Mouse (Mus musculus) midbrain, embryonic 11.5 days (tissue): ENCODE data around the gene Spaca7. TPM values are rescaled to one million over a fixed set of nuclear protein-coding genes. Genes with fewer than 3 reads are reported as not detected.

ENCODE experiments used
- ATAC-seq: fragments of 200-750 bp; cut with Nextera tagmentation; 2 replicates; pipeline ENCODE4 v1.8.0; 2017; ENCODE audit warnings: moderate TSS enrichment, moderate library complexity; ENCODE audit not compliant: low FRiP score
- DNase-seq: peaks from one replicate; pipeline ENCODE4 v3.0.0; 2015; ENCODE audit warnings: low spot score; ENCODE audit errors: missing footprints
- H3K27ac ChIP-seq: fragments of 300-500 bp; sonication (generic); 2 replicates; pipeline ENCODE4 v1.5.1; 2014; ENCODE audit warnings: low read depth, low read length
- H3K27me3 ChIP-seq: fragments of 300-500 bp; sonication (generic); 2 replicates; pipeline ENCODE4 v1.6.1; 2014; ENCODE audit warnings: mild to moderate bottlenecking, low read length, moderate library complexity, mixed read lengths; ENCODE audit not compliant: control insufficient read depth, insufficient read depth
- H3K36me3 ChIP-seq: fragments of 300-500 bp; sonication (generic); 2 replicates; pipeline ENCODE4 v1.6.1; 2014; ENCODE audit warnings: mild to moderate bottlenecking, low read length, moderate library complexity, mixed read lengths; ENCODE audit not compliant: control insufficient read depth, insufficient read depth
- H3K4me1 ChIP-seq: fragments of 300-500 bp; sonication (generic); 2 replicates; pipeline ENCODE4 v1.6.1; 2014; ENCODE audit warnings: low read length; ENCODE audit not compliant: control insufficient read depth, insufficient read depth
- H3K4me2 ChIP-seq: fragments of 300-500 bp; sonication (generic); 2 replicates; pipeline ENCODE4 v1.6.1; 2014; ENCODE audit warnings: mild to moderate bottlenecking, moderate library complexity
- H3K4me3 ChIP-seq: fragments of 300-500 bp; sonication (generic); 2 replicates; pipeline ENCODE4 v1.5.1; 2014; ENCODE audit warnings: low read depth, low read length
- H3K9ac ChIP-seq: fragments of 300-500 bp; sonication (generic); 2 replicates; pipeline ENCODE4 v1.6.1; 2014; ENCODE audit warnings: low read length
- H3K9me3 ChIP-seq: fragments of 300-500 bp; sonication (generic); 2 replicates; pipeline ENCODE4 v1.6.1; 2016; ENCODE audit warnings: low read length; ENCODE audit not compliant: control insufficient read depth
- WGBS: fragments of 180-500 bp; shearing (Covaris S2); extraction: QIAGEN DNeasy Blood & Tissue Kit; methylation state at CpG from one replicate; pipeline ENCODE4 v1.1.7; 2014; 5-methylcytosine and 5-hydroxymethylcytosine counted together
- polyA plus RNA-seq: library from polyadenylated mRNA; unstranded; fragments of >200 nt; fragmentation: Nextera tagmentation; extraction: Ambion mirVana; gene quantifications from 2 replicates; pipeline ENCODE4 v1.2.1, GENCODE M21; 2014

The Spaca7 gene
- not detected in 2 replicates for polyA plus RNA-seq

DNA sequence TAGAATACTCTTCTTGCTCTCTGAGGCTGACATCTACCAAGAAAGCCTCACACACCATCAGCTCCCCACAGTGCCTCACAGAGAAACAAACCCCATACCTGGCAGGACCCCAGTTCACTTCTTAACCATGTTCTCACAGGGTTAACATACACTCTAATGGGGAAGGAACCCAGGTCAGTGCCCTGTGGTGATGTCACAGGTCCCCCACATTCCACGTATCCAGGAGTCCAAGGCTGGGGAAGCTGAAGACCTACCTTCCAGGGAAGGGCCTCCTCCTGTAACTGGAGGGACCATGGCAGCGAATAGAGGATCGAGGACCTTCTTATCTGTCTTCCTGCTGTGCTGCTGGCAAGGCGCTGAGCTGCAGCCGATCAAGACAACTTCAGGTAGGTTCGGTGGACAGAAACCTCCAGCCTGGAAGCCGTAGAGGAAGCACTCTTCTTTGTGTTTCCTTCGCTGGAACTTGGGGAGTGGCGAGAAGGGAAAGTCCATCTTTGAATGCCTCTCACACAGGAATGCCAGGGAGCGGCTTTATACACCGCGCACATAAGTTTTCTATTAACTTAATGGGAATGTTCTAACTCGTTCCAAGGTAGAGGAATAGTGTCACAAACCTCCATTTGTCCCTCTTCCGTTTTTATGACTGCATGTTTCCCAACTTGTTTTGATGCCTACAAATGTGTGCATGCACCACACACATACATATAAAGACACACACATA lies at the start of gene Spaca7:
TSS of gene Spaca7 (plus strand) at position 216 of the 721 bp plus-strand sequence.
- H3K9me3 ChIP-seq, result no peaks in the 10 kb centered on the region
- ATAC-seq, result no peak
- WGBS, result 80% methylated on average over 14 of the region's 14 CpGs
- H3K4me3 ChIP-seq, result no peak within 1 kb of the TSS
- H3K27ac ChIP-seq, result no peak within 1 kb of the TSS
- H3K27me3 ChIP-seq, result no peaks in the 10 kb centered on the region; the same call in 1 of the 2 replicates
- peaks cover 4% of the 10 kb centered on the region; the same call in 1 of the 2 replicates for H3K4me1 ChIP-seq
- no peaks in the 10 kb centered on the region for H3K36me3 ChIP-seq
- DNase-seq, result peak; percentile 60
- no peak within 1 kb of the TSS for H3K4me2 ChIP-seq
- H3K9ac ChIP-seq, result no peak within 1 kb of the TSS

GRCm38 (mm10) chr8:12524279-12524678 lies 48.5 kb upstream of the Spaca7 start:
- Histone ChIP-seq H3K9me3 (no peaks in the 10 kb centered on the region; the same call in 1 of the 2 replicates), H3K4me3 (no peak overlapping the region), H3K9ac (no peak overlapping the region), H3K4me2 (no peak overlapping the region), H3K36me3 (no peaks in the 10 kb centered on the region), H3K27ac (no peak overlapping the region), H3K27me3 (no peaks in the 10 kb centered on the region), H3K4me1 (peaks cover 15% of the 10 kb centered on the region)
- 21% methylated on average over 1 of the region's 1 CpGs for WGBS
- ATAC-seq, result no peak
- DNase-seq, result no peak

GRCm38 (mm10) chr8:12528659-12529058 lies 44.2 kb upstream of the Spaca7 start:
- no peaks in the 10 kb centered on the region for H3K27me3 ChIP-seq
- no peak overlapping the region for H3K4me3 ChIP-seq
- ATAC-seq (no peak), DNase-seq (peak; percentile 65)
- 76% methylated on average over 2 of the region's 2 CpGs for WGBS
- peaks cover 7% of the 10 kb centered on the region for H3K4me1 ChIP-seq
- no peaks in the 10 kb centered on the region for H3K9me3 ChIP-seq
- H3K27ac ChIP-seq, result no peak overlapping the region
- H3K4me2 ChIP-seq, result no peak overlapping the region
- H3K36me3 ChIP-seq, result no peaks in the 10 kb centered on the region
- H3K9ac ChIP-seq, result no peak overlapping the region

- Histone ChIP-seq H3K4me3 (no peak overlapping the region), H3K27ac (no peak overlapping the region), H3K36me3 (no peaks in the 10 kb centered on the region), H3K9me3 (no peaks in the 10 kb centered on the region), H3K4me2 (no peak overlapping the region), H3K27me3 (no peaks in the 10 kb centered on the region), H3K4me1 (no peaks in the 10 kb centered on the region), H3K9ac (no peak overlapping the region)
- ATAC-seq (no peak), DNase-seq (no peak)
- WGBS, result 88% methylated on average over 9 of the region's 9 CpGs
Measured at GRCm38 (mm10) chr8:12535617-12536016, 37.2 kb upstream of the Spaca7 start.

GRCm38 (mm10) chr8:12536306-12536705 lies 36.5 kb upstream of the Spaca7 start:
- no peaks in the 10 kb centered on the region for H3K4me1 ChIP-seq
- H3K9me3 ChIP-seq, result no peaks in the 10 kb centered on the region
- H3K4me3 ChIP-seq, result no peak overlapping the region
- ATAC-seq (no peak), DNase-seq (no peak)
- no peak overlapping the region for H3K27ac ChIP-seq
- no peak overlapping the region for H3K9ac ChIP-seq
- H3K36me3 ChIP-seq, result no peaks in the 10 kb centered on the region
- 85% methylated on average over 7 of the region's 7 CpGs for WGBS
- no peak overlapping the region for H3K4me2 ChIP-seq
- no peaks in the 10 kb centered on the region for H3K27me3 ChIP-seq

DNA sequence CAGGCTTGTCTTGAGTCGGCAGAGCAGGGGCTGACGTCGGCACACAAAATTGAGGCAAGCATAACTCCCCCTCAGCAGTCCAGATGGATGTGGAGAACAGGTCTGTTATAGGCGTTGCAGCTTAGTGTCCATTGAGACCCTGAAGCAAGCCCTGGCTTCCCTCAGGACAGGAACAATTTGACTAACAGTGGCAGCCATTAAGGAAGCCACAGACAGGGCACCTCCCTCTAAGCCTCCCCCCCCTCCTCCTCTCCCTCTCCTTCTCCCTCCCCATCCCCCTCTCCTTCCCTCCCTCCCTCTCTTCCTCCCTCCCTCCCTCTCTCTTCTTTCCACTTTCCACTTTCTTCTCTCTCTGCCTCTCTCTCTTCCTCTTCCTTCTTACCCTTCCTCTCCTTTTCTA lies 27.6 kb upstream of the Spaca7 start:
- Histone ChIP-seq H3K4me1 (peaks cover 9% of the 10 kb centered on the region), H3K27me3 (no peaks in the 10 kb centered on the region), H3K36me3 (no peaks in the 10 kb centered on the region), H3K27ac (no peak overlapping the region), H3K9ac (no peak overlapping the region), H3K4me3 (no peak overlapping the region), H3K9me3 (no peaks in the 10 kb centered on the region), H3K4me2 (no peak overlapping the region)
- WGBS, result 58% methylated on average over 4 of the region's 4 CpGs
- ATAC-seq (no peak), DNase-seq (peak; percentile 64)

GRCm38 (mm10) chr8:12545671-12546070 lies 27.2 kb upstream of the Spaca7 start:
- WGBS, result 80% methylated on average over 4 of the region's 4 CpGs
- Histone ChIP-seq H3K4me3 (no peak overlapping the region), H3K9ac (no peak overlapping the region), H3K9me3 (no peaks in the 10 kb centered on the region), H3K36me3 (no peaks in the 10 kb centered on the region), H3K4me1 (peaks cover 9% of the 10 kb centered on the region), H3K4me2 (no peak overlapping the region), H3K27ac (no peak overlapping the region), H3K27me3 (no peaks in the 10 kb centered on the region)
- ATAC-seq, result no peak
- DNase-seq, result peak; percentile 69

DNA sequence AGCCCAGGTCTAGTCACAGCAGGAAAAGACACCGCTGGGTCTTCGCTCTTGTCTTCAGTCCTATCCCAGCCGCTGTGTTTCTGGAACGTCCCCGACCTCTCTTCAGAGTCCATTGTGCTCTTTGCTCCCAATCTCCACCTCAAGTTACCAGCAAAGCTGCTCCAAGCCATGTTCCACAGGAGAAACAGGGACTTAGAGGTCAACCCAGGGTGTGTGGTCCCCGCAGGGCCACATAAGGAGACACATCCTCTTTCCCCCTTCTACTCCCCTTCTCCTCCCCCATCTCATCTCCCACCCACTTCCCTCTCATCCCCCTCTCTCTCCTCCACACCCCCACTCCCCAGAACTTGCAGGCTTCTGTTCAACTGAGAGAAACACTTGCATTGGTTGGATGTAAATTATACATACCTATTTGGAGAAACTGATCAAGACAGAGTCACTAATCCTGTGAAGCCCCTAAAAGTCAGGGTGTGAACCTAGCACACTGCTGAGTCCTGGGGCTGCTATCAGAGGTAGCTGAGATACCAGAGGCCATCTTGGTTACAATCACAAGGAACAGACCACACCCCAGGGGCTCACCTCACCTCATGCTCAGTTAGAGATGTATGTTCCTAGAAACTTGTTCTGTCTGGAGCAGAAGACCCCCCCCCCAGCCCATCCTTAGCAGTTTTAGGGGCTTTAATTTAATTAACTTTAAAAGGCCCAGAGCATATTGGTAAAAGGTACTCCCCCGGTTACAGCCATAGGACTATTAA lies 25.2 kb upstream of the Spaca7 start:
- 62% methylated on average over 7 of the region's 7 CpGs for WGBS
- DNase-seq, result peak; percentile 80
- H3K9ac ChIP-seq, result no peak overlapping the region
- no peak overlapping the region for H3K27ac ChIP-seq
- no peak overlapping the region for H3K4me3 ChIP-seq
- H3K27me3 ChIP-seq, result no peaks in the 10 kb centered on the region
- no peak overlapping the region for H3K4me2 ChIP-seq
- peaks cover 4% of the 10 kb centered on the region; the same call in 1 of the 2 replicates for H3K9me3 ChIP-seq
- ATAC-seq, result peak; percentile 63; the same call in 1 of the 2 replicates
- H3K4me1 ChIP-seq, result peaks cover 9% of the 10 kb centered on the region
- no peaks in the 10 kb centered on the region for H3K36me3 ChIP-seq

GRCm38 (mm10) chr8:12548255-12548654 lies 24.6 kb upstream of the Spaca7 start:
- peak; percentile 77 for ATAC-seq
- DNase-seq, result peak; percentile 83
- no peak overlapping the region for H3K9ac ChIP-seq
- peaks cover 9% of the 10 kb centered on the region for H3K4me1 ChIP-seq
- H3K4me3 ChIP-seq, result no peak overlapping the region
- no peaks in the 10 kb centered on the region for H3K27me3 ChIP-seq
- no peak overlapping the region for H3K27ac ChIP-seq
- 7% methylated on average over 15 of the region's 15 CpGs for WGBS
- no peaks in the 10 kb centered on the region for H3K36me3 ChIP-seq
- H3K4me2 ChIP-seq, result no peak overlapping the region
- peaks cover 4% of the 10 kb centered on the region; the same call in 1 of the 2 replicates for H3K9me3 ChIP-seq
